Mouse (Mus musculus): ENCODE results near the gene Morf4l2. TPM values are rescaled to one million over a fixed set of nuclear protein-coding genes. Genes with fewer than 3 reads are reported as not detected.

Gene Morf4l2
- total and polyA plus RNA-seq, 3 experiments: 189 to 585 (median 358) TPM

- Histone ChIP-seq H3K79me2 (replicated peaks; ENCODE audit: control insufficient read depth, extremely low read depth, insufficient read depth, poor library complexity, severe bottlenecking) (no peaks in the 10 kb centered on the region), H3K4me3 (replicated peaks in 1 of 3; ENCODE audit: low read depth in 2 of 3, low read length in 2 of 3, poor library complexity in 1 of 3) (no peak overlapping the region), H3K27me3 (replicated peaks) (no peaks in the 10 kb centered on the region), H3K9me3 (replicated peaks; ENCODE audit: low read length) (no peaks in the 10 kb centered on the region), H3K36me3 (replicated peaks in 1 of 2; ENCODE audit: control insufficient read depth in 1 of 2, insufficient read depth in 1 of 2, low read length in 1 of 2) (peaks cover 6 to 56% of the 10 kb centered on the region in 2 experiments), H3K9ac (ENCODE audit: insufficient read depth, low read depth) (no peak overlapping the region), H3K27ac (ENCODE audit: insufficient read depth, low read depth) (no peak overlapping the region), H3K4me1 (ENCODE audit: control insufficient read depth in 1 of 2, insufficient read depth in 2 of 2) (no peaks in the 10 kb centered on the region), H3K4me2 (ENCODE audit: insufficient read depth, low read depth, poor library complexity, severe bottlenecking) (no peak overlapping the region)
- dilution Hi-C loops (cut with MboI; ENCODE audit: extremely low pct_ligation_motif_present, extremely low pct_unique_long_range_greater_than_20kb, low sequenced_read_pairs) (no loop called here), in situ Hi-C loops (cut with MboI; ENCODE audit: low pct_ligation_motif_present, low pct_unique_long_range_greater_than_20kb, low sequenced_read_pairs) (no loop called here)
- peak; percentile 33 for DNase-seq (ENCODE audit: extremely low read depth)
- TF ChIP-seq RCOR1 (conservative IDR thresholded peaks at IDR 0.05; ENCODE audit: low read depth, low read length) (no peak), CTCF (conservative IDR thresholded peaks at IDR 0.05 in 1 of 2, IDR thresholded peaks at IDR 0.05 in 1 of 2; ENCODE audit: low read depth in 2 of 2, low read length in 2 of 2) (peak; percentile 29 to 55), SMC3 (IDR thresholded peaks at IDR 0.05; ENCODE audit: low read depth, low read length) (peak; percentile 35)
Observed at GRCm38 (mm10) chrX:136761103-136762074, 17.9 kb upstream of the Morf4l2 start.

GRCm38 (mm10) chrX:136755464-136755863 is 12.0 kb upstream of the Morf4l2 start:
- no peak for TF ChIP-seq HCFC1 (IDR thresholded peaks at IDR 0.05; ENCODE audit: low read depth, low read length)
- no peak for TF ChIP-seq ZC3H11A (IDR thresholded peaks at IDR 0.05; ENCODE audit: low read depth, low read length)
- TF ChIP-seq SMC3 (IDR thresholded peaks at IDR 0.05; ENCODE audit: low read depth, low read length): no peak
- no peak for TF ChIP-seq UBTF (IDR thresholded peaks at IDR 0.05; ENCODE audit: low read depth, low read length)
- dilution Hi-C loops (cut with MboI; ENCODE audit: extremely low pct_ligation_motif_present, extremely low pct_unique_long_range_greater_than_20kb, low sequenced_read_pairs): no loop called here
- Histone ChIP-seq H3K79me2 (replicated peaks; ENCODE audit: control insufficient read depth, extremely low read depth, insufficient read depth, poor library complexity, severe bottlenecking) (no peaks in the 10 kb centered on the region), H3K36me3 (replicated peaks in 1 of 2; ENCODE audit: control insufficient read depth in 1 of 2, insufficient read depth in 1 of 2, low read length in 1 of 2) (peaks cover 0 to 36% of the 10 kb centered on the region in 2 experiments), H3K9ac (ENCODE audit: insufficient read depth, low read depth) (no peak overlapping the region), H3K4me3 (replicated peaks in 1 of 3; ENCODE audit: low read depth in 2 of 3, low read length in 2 of 3, poor library complexity in 1 of 3) (no peak overlapping the region), H3K4me1 (ENCODE audit: control insufficient read depth in 1 of 2, insufficient read depth in 2 of 2) (no peaks in the 10 kb centered on the region), H3K27ac (ENCODE audit: insufficient read depth, low read depth) (no peak overlapping the region), H3K4me2 (ENCODE audit: insufficient read depth, low read depth, poor library complexity, severe bottlenecking) (no peak overlapping the region), H3K9me3 (replicated peaks; ENCODE audit: low read length) (no peaks in the 10 kb centered on the region), H3K27me3 (replicated peaks) (no peaks in the 10 kb centered on the region)
- DNase-seq (ENCODE audit: extremely low read depth): no peak
- in situ Hi-C loops (cut with MboI; ENCODE audit: low pct_ligation_motif_present, low pct_unique_long_range_greater_than_20kb, low sequenced_read_pairs): no loop called here

- H3K9me3 ChIP-seq (replicated peaks; ENCODE audit: low read length): no peaks in the 10 kb centered on the region
- H3K4me2 ChIP-seq (ENCODE audit: insufficient read depth, low read depth, poor library complexity, severe bottlenecking): no peak overlapping the region
- no peak overlapping the region for H3K4me3 ChIP-seq (replicated peaks in 1 of 3; ENCODE audit: low read depth in 2 of 3, low read length in 2 of 3, poor library complexity in 1 of 3)
- H3K36me3 ChIP-seq (replicated peaks in 1 of 2; ENCODE audit: control insufficient read depth in 1 of 2, insufficient read depth in 1 of 2, low read length in 1 of 2): peaks cover 0 to 27% of the 10 kb centered on the region in 2 experiments
- no peak overlapping the region for H3K9ac ChIP-seq (ENCODE audit: insufficient read depth, low read depth)
- dilution Hi-C loops (cut with MboI; ENCODE audit: extremely low pct_ligation_motif_present, extremely low pct_unique_long_range_greater_than_20kb, low sequenced_read_pairs) (no loop called here), in situ Hi-C loops (cut with MboI; ENCODE audit: low pct_ligation_motif_present, low pct_unique_long_range_greater_than_20kb, low sequenced_read_pairs) (loop anchor here (5.0 to 25.0 kb wide), 3 partner anchors 73 to 263 kb away; partner anchors contain the start of gene Plp1)
- no peaks in the 10 kb centered on the region for H3K4me1 ChIP-seq (ENCODE audit: control insufficient read depth in 1 of 2, insufficient read depth in 2 of 2)
- TF ChIP-seq EP300 (IDR thresholded peaks at IDR 0.05; ENCODE audit: low read length) (no peak), ZC3H11A (IDR thresholded peaks at IDR 0.05; ENCODE audit: low read depth, low read length) (no peak)
- H3K27ac ChIP-seq (ENCODE audit: insufficient read depth, low read depth): no peak overlapping the region
- no peak for DNase-seq (ENCODE audit: extremely low read depth)
- H3K27me3 ChIP-seq (replicated peaks): no peaks in the 10 kb centered on the region
- H3K79me2 ChIP-seq (replicated peaks; ENCODE audit: control insufficient read depth, extremely low read depth, insufficient read depth, poor library complexity, severe bottlenecking): no peaks in the 10 kb centered on the region
Observed at GRCm38 (mm10) chrX:136749329-136749728, 5.8 kb upstream of the Morf4l2 start.

Measured in CH12.LX (cell line).